Mouse (Mus musculus) E14TG2a.4 (cell line): ENCODE data around the gene Cenpm.
"Not testable (repeated sequence)": the region's sequence is repeated elsewhere in the genome, so short reads cannot be mapped to it uniquely, and the experiment has no call there.

Experiments used
- H3K27me3 ChIP-seq: 2 replicates; pipeline ENCODE4 v1.6.1; 2014; ENCODE audit warnings: low read length, control low read depth; ENCODE audit not compliant: insufficient read depth
- H3K36me3 ChIP-seq: 2 replicates; pipeline ENCODE4 v1.6.1; 2014; ENCODE audit warnings: low read length, control low read depth; ENCODE audit not compliant: insufficient read depth
- H3K4me1 ChIP-seq: replicated peaks from 2 replicates; pipeline ENCODE4 v1.6.1; 2014; ENCODE audit warnings: low read depth, low read length, control low read depth
- H3K4me3 ChIP-seq: replicated peaks from 2 replicates; pipeline ENCODE4 v1.5.1; 2014; ENCODE audit warnings: mild to moderate bottlenecking, low read length
- H3K9me3 ChIP-seq: 2 replicates; pipeline ENCODE4 v1.6.1; 2014; ENCODE audit warnings: low read length, control low read depth
- CTCF ChIP-seq: conservative IDR thresholded peaks from 2 replicates; pipeline ENCODE4 v1.5.1; 2014; ENCODE audit warnings: low read length
- NANOG ChIP-seq: IDR thresholded peaks from 2 replicates; pipeline ENCODE4 v1.6.1; 2014; ENCODE audit warnings: borderline replicate concordance, low read length, mixed read lengths
- POU5F1 ChIP-seq: IDR thresholded peaks from 2 replicates; pipeline ENCODE4 v1.6.1; 2014; ENCODE audit warnings: low read length, borderline replicate concordance

Gene Cenpm

DNA sequence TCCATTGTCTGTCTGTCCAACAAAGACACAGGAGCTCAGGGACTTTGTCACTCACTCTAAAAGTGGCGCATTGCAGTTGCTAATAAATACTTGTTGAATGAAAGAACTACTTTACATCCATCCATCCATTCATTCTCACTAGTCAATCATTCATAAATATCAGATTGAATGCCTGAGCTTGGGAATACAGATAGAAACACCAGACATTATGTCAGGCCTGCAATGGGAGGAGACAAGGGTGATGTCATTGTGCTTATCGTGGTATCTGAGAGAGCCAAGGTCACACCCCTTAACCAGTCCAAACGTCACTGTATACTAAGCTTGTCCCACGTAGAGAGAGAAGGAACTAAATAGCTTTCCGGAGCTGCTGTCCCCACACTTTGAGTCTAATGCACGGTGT, 7.5 kb upstream of the Cenpm start, which contains the start of gene 1500009C09Rik:
TSS of gene 1500009C09Rik (plus strand) at position 301 of the 400 bp plus-strand sequence.
- H3K27me3 ChIP-seq, result no peaks in the 10 kb centered on the region
- H3K9me3 ChIP-seq, result peaks cover 5% of the 10 kb centered on the region; the same call in 1 of the 2 replicates
- no peaks in the 10 kb centered on the region for H3K36me3 ChIP-seq
- H3K4me3 ChIP-seq, result no peak within 1 kb of the TSS
- TF ChIP-seq NANOG, result no peak
- TF ChIP-seq CTCF, result no peak
- no peak; the same call in 1 of the 2 replicates for TF ChIP-seq POU5F1
- peaks cover 87% of the 10 kb centered on the region for H3K4me1 ChIP-seq

DNA sequence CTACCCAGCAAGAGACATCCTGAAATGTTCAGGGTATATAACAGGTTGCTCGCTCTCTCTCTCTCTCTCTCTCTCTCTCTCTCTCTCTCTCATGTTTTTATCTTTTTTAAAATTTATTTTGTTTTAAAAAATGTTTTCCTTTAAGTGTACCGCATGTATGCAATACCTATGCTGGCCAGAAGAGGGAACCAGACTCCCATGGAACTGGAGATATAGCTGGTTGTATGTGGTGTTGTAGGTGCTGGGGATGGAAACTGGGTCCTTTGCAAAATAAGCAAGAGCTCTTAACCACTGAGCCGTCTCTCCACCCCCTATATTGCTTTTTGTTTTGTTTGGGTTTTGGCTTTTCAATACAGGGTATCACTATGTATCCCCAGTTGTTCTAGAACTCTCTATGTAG, 7.0 kb upstream of the Cenpm start:
- TF ChIP-seq CTCF (peak; percentile 79), NANOG (no peak), POU5F1 (no peak)
- Histone ChIP-seq H3K36me3 (no peaks in the 10 kb centered on the region), H3K9me3 (peaks cover 5% of the 10 kb centered on the region; the same call in 1 of the 2 replicates), H3K27me3 (no peaks in the 10 kb centered on the region), H3K4me1 (peaks cover 87% of the 10 kb centered on the region), H3K4me3 (no peak overlapping the region)

DNA sequence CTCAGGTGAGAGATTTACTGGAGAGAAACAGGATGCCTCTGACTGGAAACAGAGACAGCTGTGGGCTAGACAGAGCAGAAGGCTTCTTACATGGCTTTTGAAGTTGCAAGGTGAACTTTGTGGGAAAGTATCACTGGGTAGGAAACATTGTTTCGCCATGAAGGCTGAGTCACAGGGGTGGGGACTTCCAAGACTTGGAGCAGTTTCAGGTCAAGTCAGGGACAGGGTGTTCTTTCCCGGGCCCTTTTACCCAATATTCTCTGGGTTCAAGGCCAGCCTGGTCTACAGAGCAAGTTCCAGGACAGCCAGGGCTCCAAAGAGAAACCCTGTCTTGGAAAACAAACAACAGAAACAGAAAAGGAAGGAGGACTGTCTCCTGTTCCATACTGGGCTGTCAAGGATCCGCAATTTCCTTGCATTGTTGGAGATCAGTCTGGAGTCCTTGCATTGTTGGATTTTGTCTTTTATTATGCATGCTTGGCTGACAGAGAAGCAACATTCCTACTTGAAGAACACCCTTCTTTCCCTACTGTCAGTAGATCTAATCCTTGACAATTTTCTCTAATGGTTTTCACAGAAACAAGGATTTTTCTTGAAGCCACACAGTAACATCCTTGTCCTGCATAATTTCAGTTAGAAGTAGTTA, 2.7 kb upstream of the Cenpm start:
- Histone ChIP-seq H3K36me3 (peaks cover 10% of the 10 kb centered on the region), H3K27me3 (no peaks in the 10 kb centered on the region), H3K4me3 (no peak overlapping the region; the same call in 1 of the 2 replicates), H3K9me3 (peaks cover 5% of the 10 kb centered on the region; the same call in 1 of the 2 replicates), H3K4me1 (peaks cover 79% of the 10 kb centered on the region)
- TF ChIP-seq POU5F1, result peak; percentile 79; the same call in 1 of the 2 replicates
- peak; percentile 73 for TF ChIP-seq NANOG
- TF ChIP-seq CTCF, result no peak

DNA sequence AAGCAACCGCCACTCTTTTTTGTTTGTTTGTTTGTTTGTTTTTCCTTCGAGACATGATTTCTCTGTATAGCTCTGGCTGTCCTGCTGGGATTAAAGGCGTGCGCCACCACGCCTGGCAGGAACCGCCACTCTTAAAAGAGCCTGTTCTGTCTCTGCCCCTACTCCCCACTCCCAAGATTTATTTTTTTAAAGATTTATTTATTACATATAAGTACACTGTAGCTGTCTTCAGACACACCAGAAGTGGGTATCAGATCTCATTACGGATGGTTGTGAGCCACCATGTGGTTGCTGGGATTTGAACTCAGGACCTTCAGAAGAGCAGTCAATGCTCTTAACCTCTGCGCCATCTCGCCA, 235 bp upstream of the Cenpm start:
- Histone ChIP-seq H3K4me3 (peak overlapping the region; percentile 94), H3K4me1 (peaks cover 82% of the 10 kb centered on the region), H3K36me3 (peaks cover 33% of the 10 kb centered on the region)
- H3K27me3 ChIP-seq, H3K9me3 ChIP-seq: not testable (repeated sequence)

DNA sequence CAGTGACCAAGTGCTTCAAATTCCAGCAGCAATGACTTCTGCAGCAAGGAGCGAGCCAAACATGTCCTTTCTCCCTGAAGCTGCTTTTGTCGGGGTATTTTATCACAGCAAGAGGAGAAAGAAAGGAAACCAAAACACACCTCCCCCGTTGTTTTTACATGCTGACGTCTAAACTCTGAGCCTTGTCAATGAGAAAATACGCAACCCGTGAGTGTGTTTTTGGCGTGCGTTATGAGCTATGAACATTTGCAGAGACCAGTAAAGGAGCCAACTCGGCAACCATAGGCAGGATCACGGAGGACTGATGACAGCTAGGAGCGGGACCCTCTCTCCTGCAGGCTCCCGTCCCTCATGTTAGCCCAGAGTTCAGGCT, 820 bp downstream of the Cenpm start:
- Histone ChIP-seq H3K36me3 (peaks cover 43% of the 10 kb centered on the region), H3K4me1 (peaks cover 83% of the 10 kb centered on the region), H3K9me3 (no peaks in the 10 kb centered on the region), H3K27me3 (no peaks in the 10 kb centered on the region), H3K4me3 (peak overlapping the region; percentile 94)
- TF ChIP-seq NANOG (no peak), POU5F1 (no peak), CTCF (no peak)

DNA sequence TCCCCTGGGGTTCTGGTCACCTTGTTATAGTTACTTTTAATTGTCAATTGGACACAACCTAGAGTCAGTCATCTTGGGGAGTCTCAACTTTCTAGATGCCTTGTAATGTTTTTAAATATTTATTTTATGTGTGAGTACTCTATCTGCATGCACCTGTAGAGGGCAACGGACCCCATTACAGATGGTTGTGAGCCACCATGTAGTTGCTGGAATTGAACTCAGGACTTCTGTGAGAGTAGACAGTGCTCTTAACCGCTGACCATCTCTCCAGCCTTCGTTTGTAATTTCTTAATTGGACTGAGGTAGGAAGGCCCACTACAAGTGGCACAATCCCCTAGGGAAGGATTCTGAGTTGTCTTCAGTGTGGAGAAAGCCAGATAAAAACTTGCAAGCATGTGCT, 1.2 kb downstream of the Cenpm start:
- H3K4me1 ChIP-seq, result peaks cover 83% of the 10 kb centered on the region
- H3K36me3 ChIP-seq, result peaks cover 48% of the 10 kb centered on the region
- H3K9me3 ChIP-seq, result no peaks in the 10 kb centered on the region
- H3K4me3 ChIP-seq, result peak overlapping the region; percentile 94
- TF ChIP-seq POU5F1, result no peak
- no peak for TF ChIP-seq CTCF
- TF ChIP-seq NANOG, result no peak
- H3K27me3 ChIP-seq, result no peaks in the 10 kb centered on the region

DNA sequence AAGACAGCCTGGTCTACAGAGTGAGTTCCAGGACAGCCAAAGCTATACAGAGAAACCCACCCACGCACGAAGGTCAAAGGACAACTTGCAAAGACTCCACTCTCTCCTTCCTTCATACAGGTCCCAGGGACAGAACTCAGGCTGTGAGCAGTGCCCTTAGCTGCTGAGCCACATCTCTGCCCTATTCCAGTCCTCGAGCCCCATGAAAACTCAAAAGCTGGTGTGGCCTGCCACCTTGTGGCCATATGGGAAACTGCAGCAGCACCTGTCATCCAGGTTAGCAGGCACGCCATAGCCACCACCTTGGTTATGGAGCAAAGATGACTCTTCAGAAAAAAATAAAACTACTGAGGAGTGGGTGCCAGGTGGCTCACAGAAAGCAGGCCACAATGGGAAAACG, 8.0 kb downstream of the Cenpm start:
- no peak overlapping the region for H3K4me3 ChIP-seq
- TF ChIP-seq CTCF, result peak; percentile 99
- TF ChIP-seq POU5F1, result no peak
- no peaks in the 10 kb centered on the region for H3K27me3 ChIP-seq
- peaks cover 94% of the 10 kb centered on the region for H3K4me1 ChIP-seq
- no peaks in the 10 kb centered on the region for H3K9me3 ChIP-seq
- H3K36me3 ChIP-seq, result peaks cover 98% of the 10 kb centered on the region

DNA sequence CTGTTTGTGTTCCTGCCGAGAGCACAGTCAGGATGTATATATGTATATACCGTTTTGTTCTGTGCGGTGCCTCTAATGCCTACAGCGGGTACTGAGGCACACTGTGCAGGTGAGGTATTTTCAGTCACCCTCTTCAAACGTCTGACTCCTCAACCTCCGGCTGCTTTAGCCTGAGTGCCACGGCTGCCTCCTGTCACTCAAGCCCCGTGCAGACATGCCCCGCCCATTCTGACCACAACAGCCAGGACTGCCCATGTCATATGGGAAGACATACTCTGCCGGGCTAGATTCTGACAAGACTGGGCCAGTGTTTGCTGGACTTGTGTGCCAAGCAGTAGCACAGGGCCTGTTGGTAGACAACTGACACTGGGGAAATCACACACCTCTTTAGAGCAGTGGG, 8.9 kb downstream of the Cenpm start:
- no peaks in the 10 kb centered on the region for H3K27me3 ChIP-seq
- peaks cover 89% of the 10 kb centered on the region for H3K36me3 ChIP-seq
- H3K4me1 ChIP-seq, result peaks cover 90% of the 10 kb centered on the region
- 0 out of 2 replicates have a peak overlapping the region, but pooled peaks have one; percentile 13 for H3K4me3 ChIP-seq
- H3K9me3 ChIP-seq, result no peaks in the 10 kb centered on the region
- TF ChIP-seq POU5F1 (no peak), CTCF (no peak), NANOG (no peak)

DNA sequence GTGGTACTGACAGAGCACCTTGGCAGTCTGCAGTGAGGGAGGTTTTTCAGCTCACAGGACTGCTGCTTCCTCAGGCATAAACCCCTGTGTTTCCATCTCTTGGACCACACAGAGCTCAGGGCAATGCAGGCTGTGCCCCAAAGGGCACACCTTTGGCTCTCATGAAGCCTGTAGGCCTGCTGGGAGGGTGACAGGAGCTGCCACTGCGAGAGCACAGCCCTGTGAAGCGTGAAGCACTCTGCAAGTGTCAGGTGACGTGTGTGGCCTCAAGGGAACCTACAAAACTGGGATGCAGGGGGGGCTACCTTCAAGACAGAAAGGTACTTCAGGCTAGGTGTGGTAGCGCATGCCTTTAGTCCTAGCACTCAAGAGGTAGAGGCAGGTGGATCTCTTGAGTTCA, 11.9 kb downstream of the Cenpm start:
- no peak overlapping the region for H3K4me3 ChIP-seq
- H3K4me1 ChIP-seq, result peaks cover 87% of the 10 kb centered on the region
- peaks cover 59% of the 10 kb centered on the region for H3K36me3 ChIP-seq
- H3K9me3 ChIP-seq, result no peaks in the 10 kb centered on the region
- no peak for TF ChIP-seq POU5F1
- no peak for TF ChIP-seq NANOG
- TF ChIP-seq CTCF, result no peak
- no peaks in the 10 kb centered on the region for H3K27me3 ChIP-seq
